Mouse (Mus musculus): ENCODE measurements around the gene Gm44502. TPM values are rescaled to one million over a fixed set of nuclear protein-coding genes. Genes with fewer than 3 reads are reported as not detected.

Gm44502 gene
- 0.19 and 0.35 TPM in 2 replicates for polyA plus RNA-seq (2015; fragmentation: Nextera tagmentation; extraction: Ambion mirVana)

GRCm38 (mm10) chr15:89429352-89430221, at the start of gene Gm44502, which contains the start of the genes C730034F03Rik and Chkb:
Gm44502 (minus strand) TSS chr15:89429696.
C730034F03Rik (plus strand) TSS chr15:89429589.
Chkb (minus strand) TSS chr15:89429908.
- Histone ChIP-seq H3K4me2 (ENCODE audit: low read depth, low read length) (peak within 1 kb of the TSS; percentile 69), H3K36me3 (ENCODE audit: control insufficient read depth, insufficient read depth) (peaks cover 15% of the 10 kb centered on the region)
- peak; percentile 82 for ATAC-seq (replicated peaks; ENCODE audit: extremely low read depth, insufficient read depth, low FRiP score)

GRCm38 (mm10) chr15:89478622-89479021, 49.1 kb upstream of the Gm44502 start:
- Histone ChIP-seq H3K36me3 (ENCODE audit: control insufficient read depth, insufficient read depth) (no peaks in the 10 kb centered on the region), H3K4me3 (ENCODE audit: low read length) (no peak overlapping the region), H3K27me3 (ENCODE audit: control insufficient read depth, insufficient read depth, low read length) (no peaks in the 10 kb centered on the region), H3K9me3 (replicated peaks; ENCODE audit: control insufficient read depth, low read length) (no peaks in the 10 kb centered on the region; the same call in 1 of the 2 replicates), H3K4me1 (ENCODE audit: control insufficient read depth, insufficient read depth, low read length) (peaks cover 15% of the 10 kb centered on the region), H3K9ac (ENCODE audit: low read length) (no peak overlapping the region), H3K27ac (ENCODE audit: low read length) (no peak overlapping the region), H3K4me2 (ENCODE audit: low read depth, low read length) (no peak overlapping the region)
- no peak for ATAC-seq (replicated peaks; ENCODE audit: extremely low read depth, insufficient read depth, low FRiP score)
- 86% methylated on average over 3 of the region's 3 CpGs for WGBS

More at GRCm38 (mm10) chr15:89429352-89430221, at the start of gene Gm44502, which contains the start of the genes C730034F03Rik and Chkb:
- H3K9me3 ChIP-seq (replicated peaks; ENCODE audit: control insufficient read depth, low read length), result no peaks in the 10 kb centered on the region
- H3K27ac ChIP-seq (ENCODE audit: low read length), result peak within 1 kb of the TSS; percentile 98
- no peaks in the 10 kb centered on the region for H3K27me3 ChIP-seq (ENCODE audit: control insufficient read depth, insufficient read depth, low read length)
- H3K4me3 ChIP-seq (ENCODE audit: low read length), result peak within 1 kb of the TSS; percentile 67
- peaks cover 21% of the 10 kb centered on the region for H3K4me1 ChIP-seq (ENCODE audit: control insufficient read depth, insufficient read depth, low read length)
- peak within 1 kb of the TSS; percentile 86 for H3K9ac ChIP-seq (ENCODE audit: low read length)
- WGBS, result under 1% methylated on average over 70 of the region's 70 CpGs

GRCm38 (mm10) chr15:89477806-89478205, 48.3 kb upstream of the Gm44502 start:
- no peaks in the 10 kb centered on the region; the same call in 1 of the 2 replicates for H3K9me3 ChIP-seq (replicated peaks; ENCODE audit: control insufficient read depth, low read length)
- peak overlapping the region; percentile 25; the same call in 1 of the 2 replicates for H3K27ac ChIP-seq (ENCODE audit: low read length)
- no peak overlapping the region for H3K9ac ChIP-seq (ENCODE audit: low read length)
- ATAC-seq (replicated peaks; ENCODE audit: extremely low read depth, insufficient read depth, low FRiP score), result no peak
- peaks cover 15% of the 10 kb centered on the region for H3K4me1 ChIP-seq (ENCODE audit: control insufficient read depth, insufficient read depth, low read length)
- H3K36me3 ChIP-seq (ENCODE audit: control insufficient read depth, insufficient read depth), result no peaks in the 10 kb centered on the region
- H3K4me3 ChIP-seq (ENCODE audit: low read length), result no peak overlapping the region
- no peaks in the 10 kb centered on the region for H3K27me3 ChIP-seq (ENCODE audit: control insufficient read depth, insufficient read depth, low read length)
- 56% methylated on average over 8 of the region's 8 CpGs for WGBS
- H3K4me2 ChIP-seq (ENCODE audit: low read depth, low read length), result no peak overlapping the region

- H3K9ac ChIP-seq (ENCODE audit: low read length), result peak within 1 kb of the TSS; percentile 77
- H3K4me2 ChIP-seq (ENCODE audit: low read depth, low read length), result peak within 1 kb of the TSS; percentile 92
- no peaks in the 10 kb centered on the region for H3K9me3 ChIP-seq (replicated peaks; ENCODE audit: control insufficient read depth, low read length)
- H3K27ac ChIP-seq (ENCODE audit: low read length), result peak within 1 kb of the TSS; percentile 83
- H3K4me1 ChIP-seq (ENCODE audit: control insufficient read depth, insufficient read depth, low read length), result peaks cover 15% of the 10 kb centered on the region
- 28% methylated on average over 9 of the region's 9 CpGs for WGBS
- H3K27me3 ChIP-seq (ENCODE audit: control insufficient read depth, insufficient read depth, low read length), result no peaks in the 10 kb centered on the region
- H3K36me3 ChIP-seq (ENCODE audit: control insufficient read depth, insufficient read depth), result no peaks in the 10 kb centered on the region
- no peak for ATAC-seq (replicated peaks; ENCODE audit: extremely low read depth, insufficient read depth, low FRiP score)
- peak within 1 kb of the TSS; percentile 66 for H3K4me3 ChIP-seq (ENCODE audit: low read length)
Observed at GRCm38 (mm10) chr15:89477091-89477491, 47.6 kb upstream of the Gm44502 start, which contains the start of gene Arsa. Arsa (minus strand) TSS chr15:89477425.

GRCm38 (mm10) chr15:89476475-89476815, 46.9 kb upstream of the Gm44502 start:
- Histone ChIP-seq H3K27me3 (ENCODE audit: control insufficient read depth, insufficient read depth, low read length) (no peaks in the 10 kb centered on the region), H3K4me3 (ENCODE audit: low read length) (peak overlapping the region; percentile 66), H3K27ac (ENCODE audit: low read length) (peak overlapping the region; percentile 83), H3K9me3 (replicated peaks; ENCODE audit: control insufficient read depth, low read length) (no peaks in the 10 kb centered on the region), H3K9ac (ENCODE audit: low read length) (peak overlapping the region; percentile 77), H3K4me2 (ENCODE audit: low read depth, low read length) (peak overlapping the region; percentile 92), H3K36me3 (ENCODE audit: control insufficient read depth, insufficient read depth) (no peaks in the 10 kb centered on the region), H3K4me1 (ENCODE audit: control insufficient read depth, insufficient read depth, low read length) (peaks cover 15% of the 10 kb centered on the region)
- WGBS, result 4% methylated on average over 5 of the region's 5 CpGs
- no peak for ATAC-seq (replicated peaks; ENCODE audit: extremely low read depth, insufficient read depth, low FRiP score)

GRCm38 (mm10) chr15:89475611-89476474, 46.3 kb upstream of the Gm44502 start:
- peak overlapping the region; percentile 92 for H3K4me2 ChIP-seq (ENCODE audit: low read depth, low read length)
- peak; percentile 95 for ATAC-seq (replicated peaks; ENCODE audit: extremely low read depth, insufficient read depth, low FRiP score)
- peak overlapping the region; percentile 66 for H3K4me3 ChIP-seq (ENCODE audit: low read length)
- H3K9ac ChIP-seq (ENCODE audit: low read length), result peak overlapping the region; percentile 77
- H3K9me3 ChIP-seq (replicated peaks; ENCODE audit: control insufficient read depth, low read length), result no peaks in the 10 kb centered on the region
- 8% methylated on average over 44 of the region's 44 CpGs for WGBS
- peaks cover 15% of the 10 kb centered on the region for H3K4me1 ChIP-seq (ENCODE audit: control insufficient read depth, insufficient read depth, low read length)
- H3K27ac ChIP-seq (ENCODE audit: low read length), result peak overlapping the region; percentile 83
- H3K27me3 ChIP-seq (ENCODE audit: control insufficient read depth, insufficient read depth, low read length), result no peaks in the 10 kb centered on the region
- H3K36me3 ChIP-seq (ENCODE audit: control insufficient read depth, insufficient read depth), result no peaks in the 10 kb centered on the region

- Histone ChIP-seq H3K36me3 (ENCODE audit: control insufficient read depth, insufficient read depth) (no peaks in the 10 kb centered on the region), H3K27ac (ENCODE audit: low read length) (no peak overlapping the region), H3K4me2 (ENCODE audit: low read depth, low read length) (peak overlapping the region; percentile 92), H3K4me3 (ENCODE audit: low read length) (peak overlapping the region; percentile 66), H3K27me3 (ENCODE audit: control insufficient read depth, insufficient read depth, low read length) (no peaks in the 10 kb centered on the region), H3K9me3 (replicated peaks; ENCODE audit: control insufficient read depth, low read length) (no peaks in the 10 kb centered on the region), H3K9ac (ENCODE audit: low read length) (peak overlapping the region; percentile 77), H3K4me1 (ENCODE audit: control insufficient read depth, insufficient read depth, low read length) (peaks cover 12% of the 10 kb centered on the region)
- ATAC-seq (replicated peaks; ENCODE audit: extremely low read depth, insufficient read depth, low FRiP score), result no peak
- WGBS, result 91% methylated on average over 7 of the region's 7 CpGs
Observed at GRCm38 (mm10) chr15:89475293-89475600, 45.8 kb upstream of the Gm44502 start.

- ATAC-seq (replicated peaks; ENCODE audit: extremely low read depth, insufficient read depth, low FRiP score), result no peak
- Histone ChIP-seq H3K36me3 (ENCODE audit: control insufficient read depth, insufficient read depth) (no peaks in the 10 kb centered on the region), H3K27ac (ENCODE audit: low read length) (no peak overlapping the region), H3K4me3 (ENCODE audit: low read length) (no peak overlapping the region), H3K9ac (ENCODE audit: low read length) (no peak overlapping the region), H3K4me1 (ENCODE audit: control insufficient read depth, insufficient read depth, low read length) (peaks cover 11% of the 10 kb centered on the region), H3K27me3 (ENCODE audit: control insufficient read depth, insufficient read depth, low read length) (no peaks in the 10 kb centered on the region), H3K4me2 (ENCODE audit: low read depth, low read length) (peak overlapping the region; percentile 92; the same call in 1 of the 2 replicates), H3K9me3 (replicated peaks; ENCODE audit: control insufficient read depth, low read length) (no peaks in the 10 kb centered on the region)
- 90% methylated on average over 19 of the region's 19 CpGs for WGBS
Observed at GRCm38 (mm10) chr15:89474596-89475292, 45.2 kb upstream of the Gm44502 start.
